Mouse (Mus musculus) spleen, postnatal 4 days (tissue): ENCODE measurements around the gene Edn2.

Source experiments
- DNase-seq, 2 experiments: peaks; one replicate each; pipeline ENCODE4 v3.0.0; 2022; ENCODE audit warnings: low spot score in 2 of 2

Gene Edn2

GRCm38 (mm10) chr4:120153736-120154135, 7.3 kb upstream of the Edn2 start:
- DNase-seq: no peak

DNA sequence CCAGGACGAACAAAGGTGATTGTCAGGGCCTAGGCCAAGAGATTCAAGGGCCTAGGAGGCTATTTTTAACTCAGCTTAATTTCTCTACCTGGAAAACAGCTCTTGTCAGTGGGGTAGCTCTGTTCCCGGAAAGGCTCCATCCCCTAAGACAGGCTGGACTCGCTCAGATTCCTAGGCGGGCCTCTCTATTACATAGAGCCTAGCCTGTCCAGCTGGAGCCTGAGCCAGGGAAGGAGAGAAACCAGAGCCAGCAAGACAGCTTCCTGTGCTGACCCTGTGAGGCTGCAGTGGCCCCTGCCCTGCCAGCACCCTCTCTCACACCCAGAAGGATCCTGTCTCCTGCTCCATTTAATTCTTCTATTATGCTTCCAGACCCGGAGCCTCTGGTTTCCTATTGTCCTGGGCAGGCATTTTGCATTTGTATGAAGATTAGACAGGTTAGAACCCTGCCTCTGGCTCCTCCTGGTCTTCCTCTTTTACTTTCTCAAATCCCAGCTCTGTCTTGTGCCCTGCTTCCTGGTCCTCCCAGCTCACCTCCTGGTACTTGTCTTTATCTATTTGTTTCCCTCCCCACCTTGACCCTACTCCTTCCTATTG, 2.2 kb upstream of the Edn2 start:
- no peak for DNase-seq

GRCm38 (mm10) chr4:120162586-120162985, 1.6 kb downstream of the Edn2 start:
- no peak for DNase-seq

DNA sequence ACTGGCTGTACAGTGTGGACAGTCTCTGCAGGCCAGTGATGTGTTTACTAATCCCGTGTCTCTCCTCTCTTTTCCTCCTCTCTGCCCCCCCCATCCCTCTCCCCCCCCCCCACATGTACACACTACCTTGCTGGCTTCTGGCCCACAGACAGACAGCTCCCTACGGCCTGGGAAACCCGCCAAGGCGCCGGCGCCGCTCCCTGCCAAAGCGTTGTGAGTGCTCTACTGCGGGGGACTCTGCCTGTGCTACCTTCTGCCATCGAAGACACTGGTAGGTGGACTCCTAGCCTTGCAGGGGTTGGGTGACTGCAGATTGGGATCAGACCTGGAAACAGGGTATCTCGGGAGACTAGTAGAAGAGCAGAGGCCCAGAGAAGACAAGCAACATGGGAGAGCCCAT, 2.2 kb downstream of the Edn2 start:
- no peak for DNase-seq

DNA sequence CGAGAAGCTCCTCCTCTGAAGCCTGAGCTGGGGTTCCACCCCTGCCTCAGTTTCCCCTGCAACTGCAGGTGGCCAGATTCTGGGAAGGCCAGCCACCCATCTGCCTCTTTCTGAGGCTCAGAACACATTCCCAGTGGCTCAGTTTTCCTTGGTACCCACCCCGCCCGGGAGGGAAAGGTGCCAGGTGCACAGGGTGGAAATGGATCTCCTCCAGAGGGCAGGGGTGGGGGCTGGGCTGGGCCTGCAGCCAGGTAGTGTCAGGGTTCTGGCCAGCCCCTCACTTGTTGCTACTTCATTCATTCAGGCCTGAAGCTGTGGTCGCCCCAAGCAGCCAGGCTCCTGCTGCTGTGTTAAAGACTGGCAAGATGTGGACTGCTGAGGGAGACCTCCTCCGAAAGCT, 3.3 kb downstream of the Edn2 start:
- DNase-seq: no peak

DNA sequence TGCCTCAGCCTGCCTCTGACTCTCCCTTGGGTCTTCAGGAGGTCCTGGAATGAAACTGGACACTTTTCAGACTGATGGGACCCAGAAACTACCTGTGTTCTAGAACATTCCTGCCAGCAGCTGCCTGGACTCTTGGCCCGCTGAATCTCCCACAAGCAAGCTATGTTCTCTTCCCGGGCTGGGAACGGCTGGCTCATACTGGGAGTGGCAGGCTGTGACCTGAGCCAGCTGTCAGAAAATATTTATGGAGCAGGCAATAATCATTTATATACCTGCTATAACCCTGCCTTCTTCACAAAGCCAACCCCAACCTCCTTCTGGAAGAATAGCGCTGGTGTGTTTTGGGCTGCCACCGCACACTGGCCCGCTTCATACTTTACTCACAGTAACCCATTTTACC, 6.8 kb downstream of the Edn2 start:
- DNase-seq: no peak

- DNase-seq: no peak
Measured at GRCm38 (mm10) chr4:120168346-120168745, 7.3 kb downstream of the Edn2 start.

DNA sequence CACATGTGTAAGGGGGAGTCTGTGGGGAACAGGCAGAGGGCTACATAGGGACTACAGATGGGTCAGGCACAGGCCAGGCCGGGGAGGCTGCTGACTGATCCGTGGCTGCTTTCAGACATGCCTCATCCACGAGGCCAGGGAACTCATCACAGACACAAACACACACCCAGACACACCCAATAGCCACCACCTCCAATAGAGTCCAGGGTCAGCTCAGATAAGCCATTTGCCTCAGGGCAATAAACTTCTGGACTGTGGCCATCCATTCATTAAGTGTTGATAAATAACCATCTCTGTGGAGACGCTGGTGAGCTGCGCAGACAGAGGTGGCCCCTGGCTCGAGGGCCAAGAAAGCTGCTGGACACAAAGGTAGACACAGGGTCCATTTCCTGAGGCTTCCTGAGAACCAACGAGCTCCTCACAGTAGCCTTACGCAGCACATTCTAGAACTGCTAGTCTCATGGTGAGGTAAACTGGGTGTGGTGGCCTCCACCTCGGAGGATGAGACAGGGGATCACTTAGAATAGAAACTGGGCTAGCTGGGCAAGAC, 9.5 kb downstream of the Edn2 start:
- no peak for DNase-seq

- no peak for DNase-seq
Measured at GRCm38 (mm10) chr4:120172050-120172684, 11.2 kb downstream of the Edn2 start.

DNA sequence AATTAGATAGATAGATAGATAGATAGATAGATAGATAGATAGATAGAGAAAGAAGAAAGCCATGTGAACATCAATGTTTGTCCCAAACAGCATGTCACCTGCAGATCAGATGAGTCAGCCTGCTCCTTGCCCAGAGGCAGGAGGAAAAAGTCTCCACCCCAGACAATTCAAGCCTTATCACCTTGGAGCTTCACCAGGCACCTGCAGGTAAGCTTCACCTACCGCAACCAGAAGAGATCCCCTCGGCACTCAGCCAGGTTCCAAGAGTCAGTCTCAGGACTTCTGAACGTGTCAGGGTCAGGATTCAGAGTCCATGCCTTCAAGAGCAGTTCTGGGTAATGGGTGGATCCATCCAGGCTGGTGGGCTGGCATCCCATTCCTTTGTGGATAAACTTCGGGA, 18.1 kb downstream of the Edn2 start:
- no peak for DNase-seq

GRCm38 (mm10) chr4:120180535-120180934, 19.5 kb downstream of the Edn2 start:
- no peak for DNase-seq

DNA sequence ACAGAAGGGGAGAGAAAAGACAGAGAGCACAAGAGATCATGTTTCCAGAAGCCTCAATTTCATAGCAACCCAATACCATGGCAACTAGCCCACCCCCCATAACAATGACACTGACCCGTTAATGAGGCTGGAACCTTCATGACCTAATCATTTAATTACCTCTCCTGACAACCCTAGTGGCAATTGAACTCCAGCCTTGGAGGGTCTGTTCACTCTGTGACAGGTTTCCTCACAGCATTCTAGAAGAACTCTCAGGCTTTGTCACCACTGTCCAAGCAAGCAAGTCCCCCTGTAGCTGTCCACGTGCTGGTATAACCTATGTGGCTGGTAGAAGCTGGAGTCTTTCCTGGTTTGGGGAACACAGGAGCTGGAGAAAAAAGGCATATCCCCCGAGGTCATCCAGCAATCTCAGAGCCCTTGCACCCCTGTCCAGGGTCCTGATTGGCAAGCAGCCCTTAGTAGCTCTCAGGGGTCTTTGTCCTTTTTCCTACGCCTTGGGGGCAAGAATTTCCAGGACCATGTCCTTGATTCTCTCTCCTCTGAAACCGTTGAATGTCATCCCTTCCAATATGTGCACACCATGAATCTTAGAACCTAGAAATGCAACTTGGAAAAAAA, 23.5 kb downstream of the Edn2 start:
- DNase-seq: no peak

- DNase-seq: no peak
Measured at GRCm38 (mm10) chr4:120186441-120186840, 25.4 kb downstream of the Edn2 start.

DNA sequence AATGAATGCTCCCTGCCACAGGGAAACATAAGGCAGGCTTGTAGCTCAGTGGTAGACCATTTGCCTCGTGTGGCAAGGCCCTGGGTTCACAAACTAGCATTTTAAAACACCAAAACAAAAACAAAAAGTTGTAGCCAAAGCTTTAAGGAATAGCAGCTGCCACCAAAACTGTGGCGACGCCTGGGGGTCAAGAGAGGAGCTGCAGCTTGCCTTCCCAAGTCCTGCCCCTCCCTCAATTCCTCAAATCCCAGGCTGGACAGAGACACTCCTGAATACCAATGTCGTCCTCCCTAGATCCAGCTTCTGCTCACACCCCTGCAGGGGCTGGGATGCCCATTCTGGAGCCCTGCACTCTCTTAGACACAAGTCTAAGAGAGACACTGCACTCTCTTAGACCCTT, 25.9 kb downstream of the Edn2 start:
- DNase-seq: no peak

DNA sequence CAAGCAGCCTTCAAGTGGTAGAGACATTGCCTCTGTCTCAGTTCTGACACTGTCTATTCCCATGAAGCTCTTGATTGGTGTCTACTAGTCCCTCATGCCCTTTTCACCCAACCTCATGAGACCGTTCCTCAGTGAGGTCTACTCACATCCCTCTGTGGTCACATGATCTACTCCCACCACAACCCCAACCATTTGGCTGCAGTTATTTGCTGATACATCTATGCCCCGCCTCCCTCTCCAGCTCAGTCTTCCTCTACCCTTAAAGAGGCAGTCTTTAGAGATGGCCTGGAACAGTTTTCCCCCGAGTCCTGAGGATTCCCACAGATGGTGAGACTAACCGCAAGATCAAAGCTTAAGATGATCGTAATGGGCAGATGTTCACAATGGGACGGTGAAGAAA, 27.2 kb downstream of the Edn2 start:
- DNase-seq: no peak

DNA sequence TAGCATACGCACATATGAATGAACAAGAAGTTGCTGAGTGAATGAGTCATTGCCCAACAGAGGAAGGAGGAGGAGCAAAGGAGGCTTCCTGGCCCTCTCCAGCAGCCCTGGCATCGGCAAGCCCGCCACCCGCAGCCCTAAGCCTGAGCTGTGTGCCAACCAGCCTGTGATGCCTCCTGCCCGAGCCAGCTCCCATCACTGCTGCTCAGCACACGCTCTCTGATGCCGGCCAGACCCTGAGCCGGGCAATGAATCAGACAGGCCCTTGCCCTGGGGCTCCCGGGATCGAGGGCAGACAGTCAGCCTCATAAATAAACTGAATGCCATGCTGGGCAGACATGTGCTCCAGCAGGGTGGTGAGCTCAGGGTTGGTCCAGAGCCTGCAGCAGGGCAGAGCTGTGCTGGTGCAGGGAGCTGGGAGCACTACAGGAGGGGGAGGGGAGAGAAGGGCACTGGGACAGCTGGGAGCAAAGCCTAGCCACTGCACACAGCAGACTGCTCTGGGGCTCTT, 27.7 kb downstream of the Edn2 start:
- DNase-seq: no peak

DNA sequence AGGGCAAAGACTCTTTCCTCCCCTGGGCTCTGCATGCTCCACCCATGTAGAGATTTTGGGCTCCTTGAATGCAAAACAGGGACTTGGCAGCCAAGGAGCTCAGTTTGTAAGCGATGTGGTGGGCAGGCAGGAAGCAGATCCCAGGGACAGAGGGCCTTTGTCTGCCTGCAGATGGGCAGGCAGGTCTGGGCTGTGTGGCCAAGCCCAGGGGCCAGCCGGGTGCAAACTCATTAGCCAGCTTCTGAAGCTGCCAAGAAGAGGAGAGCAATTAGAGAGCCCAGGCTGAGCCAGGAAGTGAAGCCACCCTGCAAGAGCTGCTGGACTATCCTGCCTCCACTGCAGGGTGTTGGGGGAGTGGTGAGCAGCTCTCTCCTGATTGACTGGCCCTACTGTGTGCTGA, 28.9 kb downstream of the Edn2 start:
- DNase-seq: no peak

GRCm38 (mm10) chr4:120191987-120192386, 31.0 kb downstream of the Edn2 start:
- DNase-seq: no peak

GRCm38 (mm10) chr4:120194026-120194425, 33.0 kb downstream of the Edn2 start:
- DNase-seq: no peak

DNA sequence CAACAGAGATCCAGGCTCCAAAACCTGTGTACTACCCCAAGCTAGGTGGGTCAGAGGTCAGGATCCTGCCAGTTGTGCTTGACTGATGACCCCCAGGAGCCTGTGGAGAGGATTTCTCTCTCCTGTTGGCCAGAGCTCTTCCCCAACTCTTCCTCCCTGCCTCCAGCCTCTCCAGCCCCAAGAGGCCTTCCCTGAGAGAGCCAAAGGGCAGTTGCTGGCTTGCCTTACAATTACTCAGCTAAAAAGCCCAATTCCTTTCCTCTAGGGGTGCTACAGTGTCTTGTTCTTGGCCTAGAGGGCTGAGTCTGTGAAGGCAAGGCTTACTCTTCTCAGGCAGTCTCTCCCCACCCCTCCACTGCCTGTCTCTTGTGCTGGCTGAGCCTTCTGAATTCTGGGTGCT, 34.0 kb downstream of the Edn2 start:
- DNase-seq: no peak

- no peak for DNase-seq
Measured at GRCm38 (mm10) chr4:120199184-120199885, 38.3 kb downstream of the Edn2 start.

- no peak for DNase-seq
Measured at GRCm38 (mm10) chr4:120200551-120201266, 39.7 kb downstream of the Edn2 start.
